Mouse (Mus musculus) heart, adult 9 months (tissue): ENCODE results near the gene Gramd1b.
A peak's percentile ranks its signal among the peaks of the same experiment; 100 is the strongest.

Source experiments
- DNase-seq, 2 experiments: peaks; one replicate each; pipeline ENCODE4 v3.0.0; 2022; ENCODE audit warnings: low spot score in 2 of 2

Gene Gramd1b

GRCm38 (mm10) chr9:40423427-40423867 lies 107.7 kb downstream of the Gramd1b start:
- DNase-seq: no peak

GRCm38 (mm10) chr9:40422368-40423057 lies 108.7 kb downstream of the Gramd1b start:
- DNase-seq: no peak

- DNase-seq: peak; percentile 59 to 68
Measured at GRCm38 (mm10) chr9:40420652-40421335, 110.4 kb downstream of the Gramd1b start.

- peak in 1 of 2 experiments; percentile 42 for DNase-seq
Measured at GRCm38 (mm10) chr9:40418803-40419202, 112.4 kb downstream of the Gramd1b start.

- DNase-seq: no peak
Measured at GRCm38 (mm10) chr9:40416150-40416549, 115.0 kb downstream of the Gramd1b start.

GRCm38 (mm10) chr9:40414904-40415766 lies 116.0 kb downstream of the Gramd1b start:
- DNase-seq: peak; percentile 80 to 82

GRCm38 (mm10) chr9:40414498-40414903 lies 116.7 kb downstream of the Gramd1b start:
- DNase-seq: peak; percentile 77 to 81

- DNase-seq: no peak
Measured at GRCm38 (mm10) chr9:40413601-40414000, 117.6 kb downstream of the Gramd1b start.

- no peak for DNase-seq
Measured at GRCm38 (mm10) chr9:40412931-40413330, 118.3 kb downstream of the Gramd1b start.

- no peak for DNase-seq
Measured at GRCm38 (mm10) chr9:40412246-40412645, 118.9 kb downstream of the Gramd1b start.

- no peak for DNase-seq
Measured at GRCm38 (mm10) chr9:40410895-40411294, 120.3 kb downstream of the Gramd1b start.

- no peak for DNase-seq
Measured at GRCm38 (mm10) chr9:40409071-40409470, 122.1 kb downstream of the Gramd1b start.

GRCm38 (mm10) chr9:40408415-40408814 lies 122.8 kb downstream of the Gramd1b start:
- no peak for DNase-seq

- no peak for DNase-seq
Measured at GRCm38 (mm10) chr9:40407876-40408275, 123.3 kb downstream of the Gramd1b start.

- no peak for DNase-seq
Measured at GRCm38 (mm10) chr9:40405804-40406203, 125.4 kb downstream of the Gramd1b start.

GRCm38 (mm10) chr9:40405263-40405662 lies 125.9 kb downstream of the Gramd1b start:
- DNase-seq: no peak

GRCm38 (mm10) chr9:40404637-40405036 lies 126.5 kb downstream of the Gramd1b start:
- no peak for DNase-seq

GRCm38 (mm10) chr9:40403750-40404149 lies 127.4 kb downstream of the Gramd1b start:
- DNase-seq: no peak

GRCm38 (mm10) chr9:40401818-40402217 lies 129.4 kb downstream of the Gramd1b start:
- no peak for DNase-seq

GRCm38 (mm10) chr9:40400854-40401253 lies 130.3 kb downstream of the Gramd1b start:
- no peak for DNase-seq

- no peak for DNase-seq
Measured at GRCm38 (mm10) chr9:40400171-40400570, 131.0 kb downstream of the Gramd1b start.

- no peak for DNase-seq
Measured at GRCm38 (mm10) chr9:40399359-40399932, 131.7 kb downstream of the Gramd1b start.
